Mouse (Mus musculus): ENCODE measurements around the gene Bricd5. TPM values are rescaled to one million over a fixed set of nuclear protein-coding genes. Genes with fewer than 3 reads are reported as not detected.

Gene Bricd5
- total RNA-seq, 4 experiments from 2014 or later, result 0.30 to 0.38 TPM; not detected in 2

- DNase-seq, result no peak
Measured at GRCm38 (mm10) chr17:24488186-24488661, 14.5 kb downstream of the Bricd5 start, which contains the start of gene Caskin1. Gene Caskin1 (plus strand): TSS chr17:24488601.

DNA sequence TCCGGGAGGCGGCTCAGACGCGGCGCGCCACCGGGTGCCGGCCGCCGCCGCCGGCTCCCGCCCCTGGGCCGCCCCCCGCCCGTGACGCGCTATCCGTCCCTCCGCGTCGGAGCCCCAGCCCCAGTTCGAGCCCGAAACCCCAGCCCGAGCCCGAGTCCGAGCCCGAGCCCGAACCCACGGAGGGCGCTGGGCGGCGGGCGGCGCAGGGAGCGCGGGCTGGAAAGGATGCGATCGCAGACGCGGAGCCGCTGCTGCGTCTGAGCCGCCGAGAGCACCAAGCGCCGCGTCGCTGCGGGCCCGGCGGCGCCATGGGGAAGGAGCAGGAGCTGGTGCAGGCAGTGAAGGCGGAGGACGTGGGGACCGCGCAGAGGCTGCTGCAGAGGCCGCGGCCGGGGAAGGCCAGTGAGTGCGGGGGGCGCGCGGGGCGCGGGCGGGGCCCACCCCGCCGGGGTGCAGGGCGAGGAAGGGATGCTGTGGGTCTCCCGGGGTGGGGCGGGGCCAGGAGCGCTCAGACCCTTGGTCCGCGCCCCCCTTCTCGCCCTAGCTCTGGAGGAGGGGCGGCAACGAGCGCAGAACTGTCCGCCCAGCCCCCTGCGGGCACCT, 15.1 kb downstream of the Bricd5 start:
- no peak for DNase-seq

- DNase-seq, result no peak
Measured at GRCm38 (mm10) chr17:24489265-24490030, 15.8 kb downstream of the Bricd5 start.

GRCm38 (mm10) chr17:24490399-24490798, 16.7 kb downstream of the Bricd5 start:
- no peak for DNase-seq

DNA sequence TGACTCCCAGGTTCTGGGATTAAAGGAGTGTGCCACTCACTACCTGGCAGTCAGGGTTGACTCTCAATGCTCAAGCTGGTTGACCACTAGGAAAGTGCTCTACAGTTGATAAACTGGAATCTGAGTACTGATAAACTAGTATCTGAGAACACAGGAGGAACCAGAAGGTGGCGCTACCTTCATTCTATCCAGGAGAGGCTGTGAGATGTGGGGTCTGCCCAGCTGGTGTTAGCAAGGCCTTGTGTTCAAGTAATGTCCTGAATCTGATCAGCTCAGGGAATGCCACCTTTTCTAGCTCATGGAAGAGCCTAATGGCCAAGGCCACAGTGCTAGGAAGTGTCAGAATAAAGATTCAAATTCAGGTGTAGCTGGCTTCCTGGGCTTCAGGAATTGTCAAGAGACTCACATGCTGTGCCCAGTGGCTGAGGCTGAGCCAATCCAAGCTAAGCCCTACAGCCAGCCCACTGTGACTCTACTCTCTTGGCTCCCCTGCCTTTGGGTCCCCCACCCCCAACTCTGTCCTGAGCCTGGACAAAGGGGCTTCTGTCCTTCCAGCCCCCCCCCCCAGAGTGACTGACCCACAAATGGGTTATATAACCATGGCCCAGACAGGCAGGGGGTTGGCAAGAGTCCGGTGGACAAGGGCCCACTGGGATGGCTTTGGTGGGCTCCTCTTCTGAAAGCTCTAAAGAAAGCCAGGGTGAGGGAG, 21.1 kb downstream of the Bricd5 start:
- no peak for DNase-seq

DNA sequence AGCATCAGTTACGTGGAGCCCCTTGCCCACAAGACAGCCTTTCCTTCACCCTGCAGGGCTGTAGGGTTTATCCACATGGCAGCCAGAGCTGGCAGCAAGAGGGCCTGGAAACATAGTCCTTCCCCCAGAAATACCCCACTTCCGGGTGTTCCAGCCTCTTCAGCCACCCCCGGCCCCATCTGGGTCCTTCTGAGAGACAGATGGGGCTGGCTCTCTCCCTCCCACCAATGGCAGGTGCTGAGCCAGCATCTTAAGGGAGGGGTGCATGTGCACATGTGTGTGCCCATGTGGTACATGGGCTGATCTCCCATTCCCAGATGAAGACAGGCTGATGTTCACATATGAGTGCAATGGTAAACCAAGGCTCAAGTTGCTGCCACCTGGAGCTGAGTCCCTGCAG, 21.8 kb downstream of the Bricd5 start:
- DNase-seq, result no peak

DNA sequence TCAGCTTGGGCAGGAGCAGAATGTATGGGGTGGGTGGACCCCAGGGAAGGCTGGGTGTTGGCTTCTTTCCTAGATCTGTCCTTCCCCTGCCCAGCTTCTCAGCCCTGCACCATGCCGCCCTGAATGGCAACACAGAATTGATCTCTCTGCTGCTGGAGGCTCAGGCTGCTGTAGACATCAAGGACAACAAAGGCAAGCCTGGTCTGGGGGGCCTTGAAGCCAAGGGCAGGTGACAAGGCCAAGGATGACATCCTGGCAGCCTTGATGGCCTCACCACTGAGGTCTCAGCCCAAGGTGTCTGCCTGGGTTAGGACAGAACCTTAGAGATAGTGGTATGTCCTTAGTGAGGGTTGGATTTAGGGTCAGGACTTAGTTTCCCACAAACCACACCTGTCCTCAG, 22.3 kb downstream of the Bricd5 start:
- DNase-seq, result peak; percentile 61

DNA sequence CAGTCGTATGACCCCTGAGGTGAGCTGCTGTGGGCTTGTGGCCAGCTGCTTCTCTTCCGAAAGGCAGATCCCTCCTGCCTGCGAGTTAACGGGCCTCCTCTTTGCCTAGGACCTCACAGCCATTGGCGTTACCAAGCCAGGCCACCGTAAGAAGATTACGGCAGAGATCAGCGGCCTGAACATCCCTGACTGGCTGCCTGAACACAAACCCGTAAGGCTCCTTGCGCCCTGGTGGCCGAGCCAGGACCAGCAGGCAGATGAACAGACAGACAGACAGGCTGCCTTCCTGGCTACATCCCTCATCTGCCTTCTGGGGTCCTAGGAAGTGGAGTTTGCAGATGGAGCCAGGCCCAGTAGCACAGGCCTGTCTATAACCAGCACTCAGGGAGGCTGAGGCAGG, 28.5 kb downstream of the Bricd5 start:
- DNase-seq, result no peak

GRCm38 (mm10) chr17:24504085-24504484, 30.4 kb downstream of the Bricd5 start:
- DNase-seq, result no peak

DNA sequence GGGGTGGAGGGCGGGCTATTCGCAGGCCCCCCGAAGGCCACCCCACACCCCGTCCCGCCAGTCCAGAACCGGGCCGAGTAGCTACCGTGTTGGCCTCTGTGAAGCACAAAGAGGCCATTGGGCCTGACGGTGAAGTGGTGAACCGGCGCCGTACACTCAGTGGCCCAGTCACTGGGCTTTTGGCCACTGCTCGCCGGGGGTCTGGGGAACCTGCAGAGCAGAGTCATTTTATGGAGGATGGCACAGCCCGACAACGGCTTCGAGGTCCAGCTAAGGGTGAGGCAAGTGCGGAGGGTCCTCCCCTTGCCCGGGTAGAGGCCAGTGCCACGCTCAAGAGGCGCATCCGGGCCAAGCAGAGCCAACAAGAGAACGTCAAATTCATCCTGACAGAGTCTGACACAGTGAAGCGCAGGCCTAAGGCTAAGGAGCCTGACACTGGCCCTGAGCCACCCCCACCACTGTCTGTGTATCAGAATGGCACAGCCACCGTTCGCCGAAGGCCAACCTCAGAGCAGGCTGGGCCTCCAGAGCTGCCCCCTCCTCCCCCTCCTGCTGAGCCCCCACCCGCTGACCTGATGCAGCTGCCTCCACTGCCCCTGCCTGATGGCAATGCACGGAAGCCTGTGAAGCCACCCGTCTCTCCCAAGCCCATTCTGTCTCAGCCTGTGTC, 31.7 kb downstream of the Bricd5 start:
- no peak for DNase-seq

DNA sequence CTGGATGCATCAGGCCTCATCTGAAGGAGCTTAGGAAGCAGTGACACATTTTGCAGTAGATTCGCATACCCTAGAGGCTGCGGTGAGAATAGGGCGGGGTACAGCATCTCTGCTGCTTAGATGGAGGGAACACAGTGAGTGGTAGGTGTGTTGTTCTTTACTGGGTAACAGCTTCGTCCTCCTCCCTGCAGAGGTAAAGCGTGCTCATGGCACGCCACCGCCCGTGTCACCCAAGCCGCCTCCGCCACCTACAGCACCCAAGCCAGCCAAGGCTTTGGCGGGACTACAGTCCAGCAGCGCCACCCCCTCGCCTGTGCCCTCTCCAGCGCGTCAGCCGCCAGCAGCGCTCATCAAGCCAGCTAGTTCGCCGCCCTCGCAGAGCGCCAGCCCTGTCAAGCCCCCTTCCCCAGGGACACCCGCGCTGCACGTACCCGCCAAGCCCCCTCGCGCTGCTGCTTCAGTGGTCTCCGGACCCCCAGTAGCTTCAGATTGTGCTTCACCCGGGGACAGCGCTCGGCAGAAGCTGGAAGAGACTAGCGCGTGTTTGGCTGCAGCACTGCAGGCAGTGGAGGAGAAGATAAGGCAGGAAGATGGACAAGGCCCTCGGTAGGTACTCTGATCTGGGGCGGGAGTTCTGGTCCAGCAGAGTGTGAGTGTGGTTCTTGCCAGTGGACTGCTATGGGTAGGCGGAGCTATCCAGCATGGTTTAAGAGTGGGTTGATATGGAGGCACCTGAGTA, 32.8 kb downstream of the Bricd5 start:
- no peak for DNase-seq

DNA sequence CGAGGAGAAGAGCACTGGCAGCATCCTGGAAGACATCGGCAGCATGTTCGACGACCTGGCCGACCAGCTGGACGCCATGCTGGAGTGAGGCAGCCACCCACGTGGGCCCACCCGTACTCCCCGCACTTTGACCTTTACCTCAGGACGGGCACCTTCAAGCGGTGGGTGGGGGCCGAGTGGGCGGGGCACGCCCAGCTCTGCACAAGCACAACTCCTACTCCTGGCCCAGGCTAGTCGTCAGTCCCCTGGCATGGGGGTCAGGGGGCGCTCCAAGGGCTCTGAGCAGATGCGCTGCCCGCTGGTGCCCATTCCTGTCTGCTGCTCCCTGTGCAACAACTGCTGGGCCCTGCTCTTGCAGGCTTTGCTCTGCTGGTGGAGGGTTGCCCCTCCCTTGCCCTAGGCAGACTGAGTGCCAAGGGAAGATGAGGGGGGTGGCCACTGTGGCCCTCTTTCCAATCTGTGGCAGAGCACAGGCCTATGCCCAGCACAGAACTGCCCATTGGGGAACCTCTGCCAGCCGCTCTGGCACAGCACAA, 33.5 kb downstream of the Bricd5 start:
- DNase-seq, result no peak

- DNase-seq, result peak; percentile 58
Measured at GRCm38 (mm10) chr17:24507806-24508460, 34.2 kb downstream of the Bricd5 start.

DNA sequence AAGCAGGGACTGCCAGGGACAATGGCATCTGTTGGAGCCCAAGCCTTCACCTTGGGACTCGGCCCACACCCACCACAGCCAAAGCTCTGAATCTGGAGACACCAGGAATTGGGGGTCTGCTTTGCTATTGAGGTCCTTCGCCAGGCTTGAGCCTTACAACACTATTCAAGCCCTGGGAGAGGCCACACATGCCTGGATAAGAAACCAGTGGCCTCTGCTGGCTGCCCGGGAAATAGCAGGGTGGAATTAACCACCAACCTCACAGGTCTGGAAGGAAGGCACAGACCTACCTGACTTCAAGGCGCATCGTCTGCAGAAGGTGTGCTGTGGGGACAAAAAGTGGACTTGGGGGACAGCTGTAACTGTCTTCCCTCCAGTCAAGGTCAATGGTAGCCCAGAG, 39.9 kb downstream of the Bricd5 start:
- DNase-seq, result no peak

- no peak for DNase-seq
Measured at GRCm38 (mm10) chr17:24514270-24515257, 40.9 kb downstream of the Bricd5 start.

GRCm38 (mm10) chr17:24520450-24520849, 46.8 kb downstream of the Bricd5 start:
- no peak for DNase-seq

GRCm38 (mm10) chr17:24524734-24525133, 51.0 kb downstream of the Bricd5 start:
- DNase-seq, result no peak
